Mouse (Mus musculus) thymus, postnatal 36 days (tissue): ENCODE measurements around the gene Spin2f.
"Not testable (repeated sequence)": the region's sequence is repeated elsewhere in the genome, so short reads cannot be mapped to it uniquely, and the experiment has no call there.

Experiments used
- DNase-seq, 2 experiments: peaks; one replicate each; pipeline ENCODE4 v3.0.0; 2022; ENCODE audit warnings: mixed read lengths in 2 of 2

The Spin2f gene

DNA sequence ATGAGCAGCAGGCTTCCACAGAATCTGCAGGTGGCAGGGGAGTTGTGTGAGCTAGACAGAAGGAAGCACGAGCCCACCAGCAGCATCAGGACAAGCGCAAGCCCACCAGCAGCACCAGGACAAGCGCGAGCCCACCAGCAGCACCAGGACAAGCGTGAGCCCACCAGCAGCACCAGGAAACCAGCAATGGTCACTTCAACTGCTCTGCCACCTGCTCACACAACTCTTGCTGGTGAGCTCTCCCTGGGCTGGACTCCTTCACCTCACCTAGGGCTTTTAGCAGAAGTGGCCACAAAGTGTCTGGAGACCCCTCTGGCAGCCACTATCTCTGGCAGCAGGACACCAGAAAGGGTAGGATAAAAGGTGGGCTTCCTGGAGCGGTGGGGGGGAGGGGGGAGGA, at the start of gene Spin2f:
Gene Spin2f (plus strand): TSS at position 301 of the 400 bp plus-strand sequence.
- DNase-seq = not testable (repeated sequence)

GRCm38 (mm10) chrX:31212136-31212535, 41.6 kb upstream of the Spin2f start:
- DNase-seq = not testable (repeated sequence)

DNA sequence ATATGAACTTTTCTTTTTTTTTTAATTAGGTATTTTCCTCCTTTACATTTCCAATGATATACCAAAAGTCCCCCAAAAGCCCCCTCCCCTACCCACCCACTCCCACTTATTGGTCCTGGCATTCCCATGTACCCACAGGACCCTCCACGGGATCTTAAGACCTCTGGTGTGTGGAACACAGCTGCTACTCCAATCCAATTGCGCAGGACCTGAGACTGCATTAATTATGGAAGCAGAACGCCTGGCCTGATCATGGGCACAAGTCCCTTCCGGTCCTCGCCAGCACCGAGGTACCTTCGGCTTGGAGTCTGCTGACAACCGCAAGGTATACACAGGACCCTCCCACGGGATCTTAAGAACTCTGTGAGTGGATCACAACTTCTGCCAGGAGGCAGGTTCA, 30.2 kb upstream of the Spin2f start:
- not testable (repeated sequence) for DNase-seq

GRCm38 (mm10) chrX:31235088-31235487, 18.6 kb upstream of the Spin2f start:
- not testable (repeated sequence) for DNase-seq

DNA sequence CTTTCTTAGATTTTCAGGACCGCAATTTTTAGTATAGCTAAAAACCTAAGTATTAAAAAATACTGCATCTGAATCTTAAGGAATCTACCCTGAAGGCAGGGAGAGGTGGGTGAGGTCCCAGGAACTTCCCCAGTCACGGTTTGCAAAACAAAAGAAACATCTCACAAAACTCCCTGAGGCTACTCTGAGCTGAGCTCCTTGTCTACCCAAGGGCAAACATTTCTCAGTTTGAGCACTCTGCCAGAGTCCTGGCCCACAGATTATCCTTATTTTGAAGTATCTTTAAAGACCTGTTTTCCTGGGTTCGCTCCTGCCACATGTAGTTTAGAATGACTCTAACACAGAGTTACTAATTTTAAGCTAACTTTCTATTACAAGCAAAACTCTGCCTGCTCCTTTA, 11.9 kb upstream of the Spin2f start:
- DNase-seq = not testable (repeated sequence)
